Mouse (Mus musculus) hindbrain, embryonic 15.5 days (tissue): Measurements from ENCODE around the gene Treml1. TPM values are rescaled to one million over a fixed set of nuclear protein-coding genes. Genes with fewer than 3 reads are reported as not detected.
"Not testable (repeated sequence)": the region's sequence is repeated elsewhere in the genome, so short reads cannot be mapped to it uniquely, and the experiment has no call there.

ENCODE experiments used
- ATAC-seq: fragments of 200-750 bp; cut with Nextera tagmentation; 2 replicates; pipeline ENCODE4 v1.8.0; 2017; ENCODE audit warnings: low read depth, moderate number of reproducible peaks, moderate TSS enrichment; ENCODE audit not compliant: low FRiP score
- H3K27ac ChIP-seq: fragments of 300-500 bp; sonication (generic); replicated peaks from 2 replicates; pipeline ENCODE4 v1.5.1; 2015; ENCODE audit warnings: mild to moderate bottlenecking, inconsistent platforms
- H3K27me3 ChIP-seq: fragments of 300-500 bp; sonication (generic); 2 replicates; pipeline ENCODE4 v1.6.1; 2015; ENCODE audit warnings: control low read depth, inconsistent platforms
- H3K36me3 ChIP-seq: fragments of 300-500 bp; sonication (generic); 2 replicates; pipeline ENCODE4 v1.6.1; 2015; ENCODE audit warnings: control low read depth, inconsistent platforms
- H3K4me1 ChIP-seq: fragments of 300-500 bp; sonication (generic); replicated peaks from 2 replicates; pipeline ENCODE4 v1.6.1; 2015; ENCODE audit warnings: control low read depth, inconsistent platforms
- H3K4me2 ChIP-seq: fragments of 300-500 bp; sonication (generic); 2 replicates; pipeline ENCODE4 v1.6.1; 2015; ENCODE audit warnings: moderate library complexity, mild to moderate bottlenecking, inconsistent platforms
- H3K4me3 ChIP-seq: fragments of 300-500 bp; sonication (generic); 2 replicates; pipeline ENCODE4 v1.5.1; 2015; ENCODE audit warnings: mild to moderate bottlenecking, inconsistent platforms
- H3K9ac ChIP-seq: fragments of 300-500 bp; sonication (generic); 2 replicates; pipeline ENCODE4 v1.6.1; 2015; ENCODE audit warnings: inconsistent platforms
- H3K9me3 ChIP-seq: fragments of 300-500 bp; sonication (generic); 2 replicates; pipeline ENCODE4 v1.6.1; 2016; ENCODE audit warnings: control low read depth, inconsistent platforms
- WGBS: fragments of 180-500 bp; shearing (Covaris S2); methylation state at CpG from one replicate; pipeline ENCODE4 v1.1.7; 2015; 5-methylcytosine and 5-hydroxymethylcytosine counted together
- polyA plus RNA-seq: library from polyadenylated mRNA; unstranded; fragments of >200 nt; fragmentation: Nextera tagmentation; extraction: Ambion mirVana; gene quantifications from 2 replicates; pipeline ENCODE4 v1.2.1, GENCODE M21; 2015

The Treml1 gene
- 0.47 and 0.61 TPM in 2 replicates for polyA plus RNA-seq

DNA sequence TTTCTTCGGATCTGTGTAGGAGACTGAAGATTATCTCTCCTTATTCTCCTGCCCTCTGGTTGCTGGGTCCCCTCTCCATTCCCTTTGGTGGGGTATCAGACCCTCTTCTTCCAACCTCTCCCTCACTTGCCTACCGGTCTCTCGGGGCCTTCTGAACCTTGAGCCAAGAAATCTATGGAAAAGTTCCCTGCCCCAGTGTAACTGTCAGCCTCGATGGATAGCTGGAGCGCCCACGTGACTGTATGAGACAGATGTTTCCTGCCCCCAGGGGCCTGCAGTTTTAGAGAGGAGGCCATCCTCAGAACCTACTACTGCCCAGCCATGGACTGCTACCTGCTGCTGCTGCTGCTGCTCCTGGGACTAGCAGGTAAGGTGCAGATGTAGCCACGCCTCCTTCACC is at the start of gene Treml1:
TSS of gene Treml1 (plus strand) at position 301 of the 400 bp plus-strand sequence.
- Histone ChIP-seq H3K9ac (no peak within 1 kb of the TSS), H3K36me3 (no peaks in the 10 kb centered on the region), H3K27me3 (no peaks in the 10 kb centered on the region), H3K4me2 (no peak within 1 kb of the TSS), H3K9me3 (no peaks in the 10 kb centered on the region), H3K27ac (no peak within 1 kb of the TSS), H3K4me3 (no peak within 1 kb of the TSS), H3K4me1 (peaks cover 6% of the 10 kb centered on the region; the same call in 1 of the 2 replicates)
- ATAC-seq = no peak
- WGBS = 76% methylated on average over 7 of the region's 7 CpGs

DNA sequence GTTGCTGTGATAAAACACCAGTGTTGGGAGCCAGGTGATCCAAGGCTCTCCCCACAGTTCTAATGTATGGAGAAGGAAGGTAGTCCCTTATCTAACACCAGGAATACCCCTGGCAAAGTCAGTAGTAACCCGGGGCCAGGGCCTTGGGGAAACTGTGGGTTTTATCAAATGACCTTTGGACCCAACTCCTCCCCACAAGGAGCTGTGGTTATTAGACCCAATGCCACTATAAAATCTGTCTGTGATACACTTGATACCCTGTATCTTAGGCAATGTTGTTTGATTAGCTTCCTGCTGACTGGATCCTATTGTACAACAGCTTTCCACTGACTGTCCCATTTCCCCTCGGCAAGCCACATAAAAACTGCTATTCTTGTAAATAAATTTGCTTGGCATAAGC is 47.6 kb upstream of the Treml1 start:
- Histone ChIP-seq H3K27ac (no peak overlapping the region), H3K4me3 (no peak overlapping the region), H3K4me1 (no peaks in the 10 kb centered on the region), H3K9ac (no peak overlapping the region), H3K9me3 (no peaks in the 10 kb centered on the region), H3K36me3 (no peaks in the 10 kb centered on the region), H3K4me2 (no peak overlapping the region), H3K27me3 (no peaks in the 10 kb centered on the region)
- 75% methylated on average over 2 of the region's 2 CpGs for WGBS
- ATAC-seq = no peak

DNA sequence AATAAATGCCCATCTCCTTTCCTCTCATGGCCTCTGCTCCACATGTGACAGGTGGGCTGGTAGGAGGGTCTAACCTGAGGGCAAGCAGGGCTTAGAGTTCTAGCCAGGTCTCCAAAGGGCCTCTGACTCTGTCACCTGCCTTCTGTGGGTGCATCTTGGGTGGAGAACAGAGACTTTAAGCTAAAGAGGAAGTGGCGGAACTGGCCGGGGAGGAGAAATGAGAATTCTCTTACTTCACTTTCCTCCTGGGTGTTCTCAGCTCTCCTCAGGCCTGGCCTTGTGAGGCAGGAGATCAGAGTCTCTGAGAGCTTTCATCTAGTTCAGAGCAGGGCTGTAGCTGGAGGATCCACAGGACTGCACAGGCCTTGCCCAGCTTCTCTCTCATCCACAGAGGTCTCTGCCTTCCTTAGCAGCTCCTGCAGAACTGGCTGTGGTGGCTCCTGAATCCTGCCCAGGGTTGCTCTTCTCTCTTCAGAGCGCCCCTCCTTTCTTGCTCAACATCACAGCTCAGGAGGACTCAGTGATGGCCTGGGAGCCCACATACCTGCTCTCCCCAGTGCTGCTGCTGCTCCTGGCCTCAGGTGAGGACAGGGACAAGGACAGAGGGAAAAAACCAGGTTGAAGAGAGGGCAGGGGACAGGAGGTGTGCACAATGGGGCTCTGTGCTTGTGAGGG is 43.7 kb upstream of the Treml1 start, which contains the start of gene B430306N03Rik:
TSS of gene B430306N03Rik (plus strand) at position 237 of the 675 bp plus-strand sequence.
- not testable (repeated sequence) for H3K4me3 ChIP-seq, H3K9me3 ChIP-seq, H3K4me2 ChIP-seq, H3K27ac ChIP-seq, H3K36me3 ChIP-seq, H3K27me3 ChIP-seq, H3K4me1 ChIP-seq, ATAC-seq, H3K9ac ChIP-seq
- 100% methylated on average over 3 of the region's 3 CpGs for WGBS

DNA sequence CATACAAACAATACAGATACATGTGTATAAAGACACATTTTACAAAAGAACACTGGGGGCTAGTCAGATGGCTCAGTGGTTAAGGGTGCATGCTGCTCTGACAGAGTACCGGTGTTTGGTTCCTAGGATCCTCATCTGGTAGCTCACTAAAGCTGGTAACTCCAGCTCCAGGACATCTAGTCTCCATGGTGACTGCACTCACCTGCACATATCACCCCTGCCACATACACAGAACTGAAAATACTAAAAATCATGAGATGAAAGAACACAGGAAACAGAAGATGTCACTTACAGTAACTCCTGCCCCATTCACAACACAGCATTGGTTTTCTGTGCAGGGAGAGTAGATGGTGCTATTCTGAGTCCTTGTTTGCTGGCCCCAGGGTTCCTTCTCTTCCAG is 41.0 kb upstream of the Treml1 start:
- H3K27me3 ChIP-seq = no peaks in the 10 kb centered on the region
- no peak overlapping the region for H3K9ac ChIP-seq
- H3K9me3 ChIP-seq = no peaks in the 10 kb centered on the region
- no peak overlapping the region for H3K4me2 ChIP-seq
- no peaks in the 10 kb centered on the region for H3K4me1 ChIP-seq
- H3K27ac ChIP-seq = no peak overlapping the region
- WGBS = 97% methylated on average over 1 of the region's 1 CpGs
- ATAC-seq = no peak
- no peaks in the 10 kb centered on the region for H3K36me3 ChIP-seq
- no peak overlapping the region for H3K4me3 ChIP-seq

DNA sequence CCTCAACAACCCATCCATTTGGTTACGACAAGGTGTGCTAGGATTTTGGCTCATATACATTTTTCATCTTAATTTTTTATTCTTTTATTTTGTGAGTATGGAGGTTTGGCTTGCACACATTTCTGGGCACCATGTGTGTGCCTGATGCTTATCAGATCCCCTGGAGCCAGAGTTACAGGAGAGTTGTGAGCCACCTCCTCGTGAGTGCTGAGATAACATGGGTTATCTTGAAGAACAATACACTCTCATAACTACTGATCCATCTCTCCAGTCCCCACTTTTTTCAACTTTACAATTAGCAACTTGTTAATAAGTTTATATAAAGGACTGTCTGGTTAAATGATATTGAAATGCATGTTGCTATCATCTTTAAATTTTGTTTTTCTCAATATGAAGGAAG is 38.4 kb upstream of the Treml1 start:
- Histone ChIP-seq H3K4me2 (no peak overlapping the region), H3K36me3 (no peaks in the 10 kb centered on the region), H3K4me3 (no peak overlapping the region), H3K27me3 (no peaks in the 10 kb centered on the region), H3K9ac (no peak overlapping the region), H3K27ac (no peak overlapping the region), H3K4me1 (no peaks in the 10 kb centered on the region), H3K9me3 (no peaks in the 10 kb centered on the region)
- ATAC-seq = no peak
- WGBS = 89% methylated on average over 2 of the region's 2 CpGs

DNA sequence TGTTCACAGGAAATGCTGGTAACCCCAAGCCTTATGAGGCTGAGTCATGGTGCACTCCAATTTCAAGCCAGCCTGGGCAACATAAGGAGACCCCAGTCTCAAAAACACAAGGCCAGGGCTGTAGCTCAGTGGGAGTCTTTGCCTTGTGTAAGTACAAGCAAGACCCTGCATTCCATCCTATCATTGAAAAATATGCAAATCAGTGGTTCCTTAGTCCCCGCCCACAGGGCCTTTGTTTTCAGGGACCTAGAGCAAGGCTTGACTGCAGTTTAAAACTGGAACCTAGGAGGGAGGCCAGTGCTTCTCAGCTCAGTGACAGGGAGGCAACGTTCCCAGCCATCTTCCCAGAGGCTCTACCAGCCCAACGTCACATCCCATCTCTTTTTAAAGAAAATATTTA is 36.5 kb upstream of the Treml1 start:
- H3K4me1 ChIP-seq = no peaks in the 10 kb centered on the region
- H3K27me3 ChIP-seq = no peaks in the 10 kb centered on the region
- no peak overlapping the region for H3K4me3 ChIP-seq
- ATAC-seq = no peak
- no peaks in the 10 kb centered on the region for H3K9me3 ChIP-seq
- H3K36me3 ChIP-seq = no peaks in the 10 kb centered on the region
- 59% methylated on average over 3 of the region's 3 CpGs for whole genome bisulfite sequencing
- H3K9ac ChIP-seq = no peak overlapping the region
- no peak overlapping the region for H3K27ac ChIP-seq
- no peak overlapping the region for H3K4me2 ChIP-seq

DNA sequence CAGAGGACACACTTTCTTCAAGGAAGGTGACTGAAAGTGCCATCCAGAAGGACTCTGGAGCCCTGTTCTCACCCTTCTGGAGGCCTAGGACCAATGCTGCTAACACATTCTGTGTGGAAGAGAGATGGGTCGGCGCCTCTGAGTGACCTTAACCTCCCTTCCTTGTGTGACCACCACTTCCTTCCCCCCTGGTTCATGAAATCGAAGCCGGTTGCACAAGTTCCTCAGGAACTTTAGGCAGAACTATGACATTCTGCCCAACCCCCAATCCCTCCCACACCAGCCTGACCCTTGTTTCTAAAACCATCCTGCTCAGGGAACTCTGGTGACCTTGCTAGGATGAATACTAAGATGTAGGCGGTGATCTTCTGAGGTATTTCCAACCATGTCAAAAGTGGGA is 35.5 kb upstream of the Treml1 start:
- Histone ChIP-seq H3K4me2 (no peak overlapping the region), H3K9ac (no peak overlapping the region), H3K4me3 (no peak overlapping the region), H3K27me3 (no peaks in the 10 kb centered on the region), H3K9me3 (no peaks in the 10 kb centered on the region), H3K4me1 (no peaks in the 10 kb centered on the region), H3K27ac (no peak overlapping the region), H3K36me3 (no peaks in the 10 kb centered on the region)
- ATAC-seq = no peak
- WGBS = 87% methylated on average over 5 of the region's 5 CpGs

DNA sequence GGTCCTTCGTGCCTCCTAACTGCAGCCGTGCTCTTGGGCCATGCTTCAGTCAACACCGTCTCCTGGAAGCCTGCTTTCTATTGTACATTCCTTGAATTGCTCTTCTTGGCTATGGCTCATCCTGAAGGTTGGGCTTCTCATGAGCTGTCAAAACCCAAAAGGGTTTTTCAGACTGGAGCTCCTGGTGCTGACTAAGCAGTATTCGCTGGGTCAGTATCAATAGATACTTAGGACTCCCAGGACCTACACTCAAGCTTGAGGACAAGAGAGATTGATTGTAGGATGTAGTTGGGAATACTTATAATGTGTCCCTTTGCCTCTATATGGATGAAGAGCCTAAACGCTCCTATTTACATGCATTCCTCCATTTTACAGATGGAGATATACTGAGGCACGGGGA is 34.6 kb upstream of the Treml1 start:
- 95% methylated on average over 6 of the region's 6 CpGs for WGBS
- no peak for ATAC-seq
- Histone ChIP-seq H3K4me1 (no peaks in the 10 kb centered on the region), H3K27ac (no peak overlapping the region), H3K9ac (no peak overlapping the region), H3K4me3 (no peak overlapping the region), H3K4me2 (no peak overlapping the region), H3K36me3 (no peaks in the 10 kb centered on the region), H3K9me3 (no peaks in the 10 kb centered on the region), H3K27me3 (no peaks in the 10 kb centered on the region)

DNA sequence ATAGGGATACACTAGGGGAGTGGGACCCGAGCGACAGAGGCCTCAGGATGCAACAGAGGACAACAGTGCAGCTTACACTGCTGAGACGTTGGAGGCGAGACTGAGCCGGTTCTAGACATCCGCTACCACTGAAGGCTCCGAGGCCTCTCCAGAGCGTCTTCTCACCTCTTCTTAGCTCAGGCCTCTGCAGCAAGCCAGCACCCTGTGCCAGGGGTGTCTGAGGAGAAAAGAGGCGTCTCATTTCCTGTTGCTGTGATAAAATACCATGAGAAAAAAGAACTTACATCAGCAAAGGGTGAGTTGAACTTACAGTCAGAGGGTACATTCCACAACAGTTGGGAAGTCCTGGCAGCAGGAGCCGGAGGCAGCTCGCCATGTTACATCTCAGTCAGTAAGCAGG is 34.1 kb upstream of the Treml1 start:
- Histone ChIP-seq H3K4me1 (no peaks in the 10 kb centered on the region), H3K4me3 (no peak overlapping the region), H3K4me2 (no peak overlapping the region), H3K9ac (no peak overlapping the region), H3K9me3 (no peaks in the 10 kb centered on the region), H3K27ac (no peak overlapping the region), H3K27me3 (no peaks in the 10 kb centered on the region), H3K36me3 (no peaks in the 10 kb centered on the region)
- no peak for ATAC-seq
- 91% methylated on average over 11 of the region's 11 CpGs for WGBS

DNA sequence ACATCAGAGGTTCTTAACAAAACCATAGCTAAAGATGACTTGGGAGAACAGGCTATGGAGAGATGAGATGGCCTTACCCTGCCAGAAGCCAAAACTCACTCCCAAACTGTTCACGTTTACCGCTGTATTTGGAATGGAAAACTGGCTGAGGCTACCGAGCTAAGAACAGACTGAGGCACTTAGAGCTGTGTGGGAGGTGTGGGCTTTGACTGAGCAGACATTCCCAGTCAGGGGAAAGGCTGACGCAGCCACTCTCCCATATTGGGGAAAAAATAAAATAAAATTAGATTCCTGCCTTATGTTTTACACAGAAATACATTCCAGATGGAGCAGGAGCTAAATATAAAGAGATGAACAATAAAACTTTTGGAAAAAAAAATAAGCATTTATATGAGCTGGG is 33.1 kb upstream of the Treml1 start:
- 90% methylated on average over 4 of the region's 4 CpGs for WGBS
- H3K27me3 ChIP-seq = no peaks in the 10 kb centered on the region
- no peaks in the 10 kb centered on the region for H3K36me3 ChIP-seq
- H3K27ac ChIP-seq = no peak overlapping the region
- no peaks in the 10 kb centered on the region for H3K9me3 ChIP-seq
- no peak overlapping the region for H3K4me3 ChIP-seq
- H3K9ac ChIP-seq = no peak overlapping the region
- H3K4me1 ChIP-seq = no peaks in the 10 kb centered on the region
- no peak for ATAC-seq
- H3K4me2 ChIP-seq = no peak overlapping the region

DNA sequence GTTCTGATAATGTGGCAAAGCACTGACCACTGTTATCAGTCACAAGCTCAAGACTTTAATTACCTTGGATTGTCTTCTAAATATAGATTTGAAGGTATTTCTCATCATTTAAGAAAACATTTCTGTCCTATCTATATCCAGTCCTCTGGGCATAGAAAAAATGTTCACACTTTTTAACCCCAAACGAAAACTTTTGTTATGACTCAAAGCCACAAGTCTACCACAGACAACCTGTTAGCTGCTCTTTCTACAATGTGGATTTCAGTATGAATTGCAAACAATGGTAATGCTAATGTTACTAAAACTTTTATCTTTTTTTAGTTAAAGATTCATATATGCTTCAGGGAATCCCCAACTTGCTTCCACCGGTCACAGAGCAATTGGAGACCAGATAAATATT is 27.2 kb upstream of the Treml1 start:
- no peaks in the 10 kb centered on the region for H3K36me3 ChIP-seq
- no peaks in the 10 kb centered on the region for H3K9me3 ChIP-seq
- H3K27me3 ChIP-seq = no peaks in the 10 kb centered on the region
- no peak for ATAC-seq
- no peak overlapping the region for H3K4me2 ChIP-seq
- H3K4me3 ChIP-seq = no peak overlapping the region
- no peaks in the 10 kb centered on the region for H3K4me1 ChIP-seq
- no peak overlapping the region for H3K9ac ChIP-seq
- WGBS = 95% methylated on average over 2 of the region's 2 CpGs
- H3K27ac ChIP-seq = no peak overlapping the region

DNA sequence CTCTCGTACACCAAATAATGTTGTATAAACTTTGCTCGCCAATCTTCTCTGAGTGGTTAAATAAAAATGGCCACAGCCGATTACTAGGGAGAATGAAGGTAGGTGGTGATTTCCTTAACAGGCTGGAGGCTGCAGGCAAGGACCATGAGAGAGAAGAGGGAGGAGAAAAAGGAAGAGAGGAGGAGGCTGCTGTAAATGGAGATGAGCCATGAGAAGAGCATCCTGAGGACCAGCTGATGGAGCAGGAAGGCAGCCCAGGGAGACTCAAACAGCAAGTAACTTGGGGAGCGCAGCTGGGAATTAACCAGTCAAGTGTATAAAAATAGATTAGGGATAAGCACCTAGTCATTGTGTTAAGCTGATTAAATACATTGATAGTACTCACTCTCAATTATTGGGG is 25.5 kb upstream of the Treml1 start:
- H3K27me3 ChIP-seq = no peaks in the 10 kb centered on the region
- H3K27ac ChIP-seq = no peak overlapping the region
- no peaks in the 10 kb centered on the region for H3K36me3 ChIP-seq
- no peaks in the 10 kb centered on the region for H3K9me3 ChIP-seq
- H3K4me1 ChIP-seq = no peaks in the 10 kb centered on the region
- 90% methylated on average over 4 of the region's 4 CpGs for WGBS
- H3K4me3 ChIP-seq = no peak overlapping the region
- no peak overlapping the region for H3K4me2 ChIP-seq
- no peak overlapping the region for H3K9ac ChIP-seq
- ATAC-seq = no peak

DNA sequence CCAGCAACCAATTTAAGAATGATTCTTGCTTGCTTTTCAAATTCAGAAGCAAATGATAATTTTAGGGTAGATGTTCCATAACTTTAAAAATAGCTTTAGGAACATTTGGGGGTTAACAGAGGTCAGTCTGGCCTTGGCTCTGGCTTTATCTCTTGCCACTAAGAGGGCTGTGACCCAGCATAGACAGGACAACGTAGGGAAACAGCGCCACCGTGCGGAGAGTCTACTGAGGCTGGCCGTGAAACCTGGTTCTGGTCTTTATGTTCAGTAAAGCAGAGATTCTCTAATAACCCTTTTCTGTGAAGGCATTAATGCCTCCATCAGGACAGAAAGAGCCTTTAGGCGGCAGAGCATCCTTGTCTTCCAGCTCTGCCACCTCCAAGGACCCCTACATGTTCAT is 22.9 kb upstream of the Treml1 start:
- Histone ChIP-seq H3K4me2 (no peak overlapping the region), H3K27ac (no peak overlapping the region), H3K9ac (no peak overlapping the region), H3K4me1 (no peaks in the 10 kb centered on the region), H3K36me3 (no peaks in the 10 kb centered on the region), H3K4me3 (no peak overlapping the region), H3K27me3 (no peaks in the 10 kb centered on the region), H3K9me3 (no peaks in the 10 kb centered on the region)
- no peak for ATAC-seq
- WGBS = 2% methylated on average over 6 of the region's 6 CpGs
